Mouse (Mus musculus) Patski (cell line): Measurements from ENCODE around the gene Tnip1. TPM values are rescaled to one million over a fixed set of nuclear protein-coding genes. Genes with fewer than 3 reads are reported as not detected.

Source experiments
- ATAC-seq: fragments of 100-300 bp; one replicate; pipeline ENCODE4 v1.8.0; 2021
- CTCF ChIA-PET: fragments of 350-600 bp; sonication (Branson Sonifier 250); formaldehyde crosslinking; loops from one replicate; lab custom pipeline; 2022; ENCODE audit warnings: inconsistent platforms; lab: Charles Lee
- POLR2A ChIA-PET: fragments of 350-600 bp; sonication (Branson Sonifier 250); formaldehyde crosslinking; loops from one replicate; lab custom pipeline; 2022; ENCODE audit warnings: antibody characterized with exemption, inconsistent platforms; lab: Charles Lee
- DNase-seq: peaks from one replicate; pipeline ENCODE4 v3.0.0-alpha.2; 2011; ENCODE audit warnings: low read depth, low spot score
- H3K27me3 ChIP-seq: fragments of 371-371 bp; one replicate; pipeline ENCODE4 v1.5.1; 2021
- CTCF ChIP-seq: fragments of 100-300 bp; IDR thresholded peaks from one replicate; pipeline ENCODE4 v1.5.1; 2021
- in situ Hi-C: fragments of 300-500 bp; cut with MboI; formaldehyde crosslinking; loops from 3 replicates; pipeline ENCODE4 v1.11.1; 2018; ENCODE audit warnings: low pct_unique_long_range_greater_than_20kb, mixed read lengths
- polyA plus RNA-seq: library from polyadenylated mRNA; unstranded; gene quantifications from one replicate; pipeline ENCODE4 v1.2.3, GENCODE M21; 2021

Gene Tnip1
- polyA plus RNA-seq, 1 experiment from 2014 or later = 53.2 TPM

DNA sequence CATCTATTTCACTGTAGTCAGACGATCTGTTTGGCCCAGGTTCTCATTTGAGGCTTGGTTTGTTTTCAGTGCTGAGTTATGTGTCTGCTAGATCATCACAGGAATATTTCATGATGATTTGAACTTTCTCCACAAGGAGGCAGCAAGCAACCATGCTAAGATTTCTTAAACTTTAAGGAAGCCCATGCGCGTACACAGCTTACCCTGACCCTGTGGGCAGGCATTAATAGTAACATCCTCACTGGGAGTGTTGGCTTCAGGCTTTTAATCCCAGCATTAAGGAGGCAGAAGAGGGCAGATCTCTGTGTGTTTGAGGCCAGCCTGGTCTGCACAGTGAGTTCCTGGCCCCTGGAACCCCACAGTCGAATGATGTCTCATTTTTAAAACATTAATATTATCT, 83.3 kb downstream of the Tnip1 start:
- DNase-seq = peak; percentile 60
- ChIA-PET CTCF (interaction anchor here (0.9 to 14.5 kb wide), 8 partner anchors 11 to 162 kb away, joined by 3 to 149 read pairs (median 6); partner anchors contain the start of gene Gpx3), POLR2A (interaction anchor here (1.0 to 2.7 kb wide), 3 partner anchors 18 to 104 kb away, joined by 3 to 21 read pairs (median 5); no protein-coding TSS in a partner anchor)
- ATAC-seq = no peak
- TF ChIP-seq CTCF = peak; percentile 83
- H3K27me3 ChIP-seq = no peaks in the 10 kb centered on the region
- in situ Hi-C loops = loop anchor here (5.0 to 10.0 kb wide), 3 partner anchors 108 to 275 kb away; partner anchors contain the start of gene Slc36a3

DNA sequence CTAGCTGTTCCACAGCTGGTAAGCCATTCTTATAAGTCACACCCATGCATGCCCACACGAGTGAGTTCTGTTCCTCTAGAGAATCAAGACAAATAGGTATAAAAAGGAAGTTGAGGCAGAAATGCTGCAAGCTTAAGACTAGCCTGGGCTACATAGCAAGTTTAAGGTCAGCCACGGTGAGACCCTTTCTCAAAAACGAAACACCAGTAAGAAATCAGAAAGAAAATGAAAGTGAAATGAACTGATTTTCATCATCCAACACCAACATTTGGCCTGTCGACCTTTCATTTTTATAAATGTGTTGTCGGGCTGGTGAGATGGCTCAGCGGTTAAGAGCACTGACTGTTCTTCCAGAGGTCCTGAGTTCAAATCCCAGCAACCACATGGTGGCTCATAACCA, 83.8 kb downstream of the Tnip1 start:
- in situ Hi-C loops = loop anchor here (5.0 to 10.0 kb wide), 3 partner anchors 108 to 276 kb away; partner anchors contain the start of gene Slc36a3
- ATAC-seq = no peak
- no peak for DNase-seq
- POLR2A ChIA-PET = interaction anchor here (1.5 kb wide), 1 partner anchor 105 kb away, joined by 3 read pairs; no protein-coding TSS in a partner anchor
- CTCF ChIA-PET = interaction anchor here (0.9 to 14.5 kb wide), 6 partner anchors 10 to 105 kb away, joined by 3 to 149 read pairs (median 21); partner anchors contain the start of gene Gpx3
- no peak for TF ChIP-seq CTCF
- H3K27me3 ChIP-seq = no peaks in the 10 kb centered on the region

- ATAC-seq = no peak
- no peaks in the 10 kb centered on the region for H3K27me3 ChIP-seq
- DNase-seq = no peak
- in situ Hi-C loops = loop anchor here (5.0 to 10.0 kb wide), 3 partner anchors 111 to 279 kb away; partner anchors contain the start of gene Slc36a3
- ChIA-PET CTCF (interaction anchor here (6.9 kb wide), 1 partner anchor 108 kb away, joined by 34 read pairs; no protein-coding TSS in a partner anchor), POLR2A (interaction anchor here (0.7 to 1.1 kb wide), 2 partner anchors 52 to 107 kb away, joined by 3 read pairs; no protein-coding TSS in a partner anchor)
- TF ChIP-seq CTCF = no peak
These were observed 86.7 kb downstream of the Tnip1 start for GRCm38 (mm10) chr11:54876031-54876430.

DNA sequence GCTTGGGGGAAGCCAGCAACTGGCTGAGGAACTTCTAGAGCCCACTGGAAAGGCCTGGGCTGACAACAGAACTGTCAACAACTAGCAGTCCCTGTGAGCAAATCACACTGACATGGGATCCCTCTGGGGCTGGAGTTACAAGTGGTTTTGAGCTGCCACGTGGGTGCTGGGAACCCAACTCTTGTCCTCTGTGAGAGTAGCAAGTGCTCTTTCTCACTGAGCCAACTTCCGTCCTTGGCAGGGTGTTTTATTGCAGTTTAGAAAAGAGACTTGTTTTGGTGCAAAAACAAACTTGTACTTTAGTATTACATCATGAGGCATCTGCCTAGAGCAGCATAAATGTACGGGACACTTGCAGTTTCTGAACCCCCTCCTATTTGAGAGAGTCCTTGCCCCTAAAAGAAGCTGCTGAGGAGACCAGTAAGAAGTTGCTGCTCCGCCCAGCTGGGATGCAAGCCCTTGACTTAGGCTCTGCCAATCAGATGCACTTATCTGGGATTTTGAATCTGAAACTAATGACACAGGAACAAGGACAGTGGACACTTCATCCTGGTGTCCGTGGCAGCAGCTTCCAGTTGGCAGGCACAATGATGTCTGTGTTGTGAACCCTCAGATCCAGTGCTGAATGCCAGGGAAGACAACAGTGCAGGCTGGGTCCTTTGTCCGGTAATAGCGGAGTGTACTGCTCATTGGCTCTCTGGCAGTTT, 90.7 kb downstream of the Tnip1 start:
- DNase-seq (no peak), ATAC-seq (no peak)
- H3K27me3 ChIP-seq = no peaks in the 10 kb centered on the region
- ChIA-PET POLR2A (interaction anchor here (1.1 to 1.3 kb wide), 3 partner anchors 10 to 110 kb away, joined by 3 read pairs; no protein-coding TSS in a partner anchor), CTCF (interaction anchor here (0.9 to 1.9 kb wide), 2 partner anchors 9 to 56 kb away, joined by 3 to 9 read pairs; no protein-coding TSS in a partner anchor)
- in situ Hi-C loops = loop anchor here (10.0 kb wide), 1 partner anchor 283 kb away; the partner anchor contains the start of gene Slc36a3
- no peak for TF ChIP-seq CTCF

DNA sequence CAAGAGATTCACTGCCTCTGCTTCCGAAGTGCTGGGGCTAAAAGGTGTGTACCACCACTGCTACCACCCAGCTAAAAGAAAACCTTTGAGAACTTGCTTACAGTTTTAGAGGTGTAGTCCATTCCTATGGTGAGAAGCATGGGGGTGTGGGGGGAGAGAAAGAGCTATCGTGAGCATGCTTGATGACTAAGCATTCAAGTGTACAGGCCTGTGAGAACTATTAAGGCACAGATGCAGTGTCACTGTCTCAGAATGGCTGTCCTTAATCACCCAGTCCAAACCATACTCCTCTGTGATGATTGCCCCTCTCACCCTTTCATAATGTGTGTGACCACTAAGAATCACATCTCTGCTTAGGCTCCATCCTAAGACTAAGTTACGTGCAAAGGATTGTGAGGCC, 93.4 kb downstream of the Tnip1 start:
- ChIA-PET CTCF (interaction anchor here (0.7 to 2.4 kb wide), 2 partner anchors 10 to 59 kb away, joined by 3 to 8 read pairs; no protein-coding TSS in a partner anchor), POLR2A (interaction anchor here (1.0 kb wide), 1 partner anchor 159 kb away, joined by 9 read pairs; no protein-coding TSS in a partner anchor)
- in situ Hi-C loops = loop anchor here (10.0 kb wide), 1 partner anchor 315 kb away; no protein-coding TSS in a partner anchor
- ATAC-seq (no peak), DNase-seq (no peak)
- H3K27me3 ChIP-seq = no peaks in the 10 kb centered on the region
- TF ChIP-seq CTCF = no peak

GRCm38 (mm10) chr11:54868445-54868844, 94.3 kb downstream of the Tnip1 start:
- in situ Hi-C loops = loop anchor here (10.0 kb wide), 1 partner anchor 314 kb away; no protein-coding TSS in a partner anchor

GRCm38 (mm10) chr11:54867903-54868434, 94.7 kb downstream of the Tnip1 start:
- in situ Hi-C loops = loop anchor here (10.0 kb wide), 1 partner anchor 313 kb away; no protein-coding TSS in a partner anchor

More at GRCm38 (mm10) chr11:54868445-54868844, 94.3 kb downstream of the Tnip1 start:
- POLR2A ChIA-PET = interaction anchor here (1.0 kb wide), 1 partner anchor 160 kb away, joined by 9 read pairs; no protein-coding TSS in a partner anchor
- ATAC-seq (no peak), DNase-seq (no peak)
- CTCF ChIA-PET = interaction anchor here (0.7 to 2.4 kb wide), 2 partner anchors 10 to 60 kb away, joined by 3 to 8 read pairs; no protein-coding TSS in a partner anchor
- H3K27me3 ChIP-seq = no peaks in the 10 kb centered on the region
- no peak for TF ChIP-seq CTCF

DNA sequence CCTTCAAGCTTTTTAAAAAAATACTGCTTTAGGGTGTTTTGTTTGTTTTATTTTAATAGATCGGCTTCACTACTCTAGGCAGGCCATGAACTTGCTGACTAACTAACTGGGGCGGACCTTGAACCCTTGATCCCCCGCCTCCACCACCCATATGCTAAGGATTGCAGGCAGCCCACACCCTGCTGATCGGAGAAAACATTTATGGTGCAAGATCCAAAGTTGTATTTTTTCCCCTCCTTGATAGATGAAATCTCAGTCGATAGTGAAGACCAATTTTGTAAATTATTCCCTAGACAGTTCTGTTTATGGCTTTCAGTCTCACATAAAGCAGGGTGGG, 95.7 kb downstream of the Tnip1 start:
- DNase-seq = no peak
- CTCF ChIA-PET = interaction anchor here (2.4 kb wide), 1 partner anchor 61 kb away, joined by 8 read pairs; no protein-coding TSS in a partner anchor

More at GRCm38 (mm10) chr11:54867903-54868434, 94.7 kb downstream of the Tnip1 start:
- CTCF ChIA-PET = interaction anchor here (2.4 kb wide), 1 partner anchor 60 kb away, joined by 8 read pairs; no protein-coding TSS in a partner anchor
- TF ChIP-seq CTCF = no peak
- ATAC-seq = no peak
- DNase-seq = no peak
- POLR2A ChIA-PET = no interaction called here
- no peaks in the 10 kb centered on the region for H3K27me3 ChIP-seq

DNA sequence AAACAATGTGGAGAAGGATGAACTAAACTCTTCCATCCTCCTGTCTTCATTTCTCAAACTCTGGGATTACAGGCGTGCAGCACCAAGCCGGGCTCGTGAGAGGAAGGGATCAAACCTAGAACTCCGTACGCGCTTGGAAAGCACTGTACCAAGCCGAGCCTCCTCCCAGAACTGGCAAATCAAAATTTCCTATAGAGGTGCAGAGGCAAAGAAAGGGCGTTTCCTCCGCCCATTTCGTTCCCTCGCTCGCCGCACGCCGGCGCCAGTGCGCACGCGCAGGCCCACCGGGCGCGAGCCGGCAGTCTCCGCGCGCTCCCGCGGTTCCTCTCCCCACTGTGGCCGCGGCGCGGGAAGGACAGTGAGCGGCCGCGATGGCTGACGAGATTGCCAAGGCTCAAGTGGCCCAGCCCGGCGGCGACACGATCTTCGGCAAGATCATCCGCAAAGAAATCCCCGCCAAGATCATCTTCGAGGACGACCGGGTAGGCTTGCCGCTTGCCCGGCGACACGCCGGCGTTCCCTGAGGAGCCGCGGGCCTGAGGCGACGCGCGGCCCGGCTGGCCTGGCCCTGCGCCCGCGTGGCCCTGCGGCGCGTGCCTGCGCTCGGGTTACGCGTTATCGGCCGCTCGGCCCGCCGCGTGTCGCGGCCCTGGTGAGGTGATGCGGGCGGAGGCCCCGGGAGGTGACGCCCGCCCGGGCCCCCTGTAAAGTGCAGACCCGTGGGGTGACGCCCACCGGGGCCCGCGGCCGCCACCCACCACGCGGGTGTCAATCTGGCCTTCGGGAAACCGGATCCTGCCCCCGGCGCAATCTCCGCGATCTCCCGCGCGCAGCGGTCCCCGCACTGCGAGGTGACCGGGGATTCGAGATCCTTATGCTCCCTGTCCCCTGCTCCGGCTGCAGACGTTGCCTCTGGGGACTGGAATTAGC, 96.3 kb downstream of the Tnip1 start, which contains the start of gene Hint1:
Gene Hint1 (plus strand): TSS at position 265 of the 930 bp plus-strand sequence.
- no peak for TF ChIP-seq CTCF
- POLR2A ChIA-PET = no interaction called here
- in situ Hi-C loops = loop anchor here (10.0 kb wide), 1 partner anchor 312 kb away; no protein-coding TSS in a partner anchor
- ATAC-seq = peak; percentile 72
- no peaks in the 10 kb centered on the region for H3K27me3 ChIP-seq
- CTCF ChIA-PET = interaction anchor here (0.7 kb wide), 1 partner anchor 80 kb away, joined by 3 read pairs; no protein-coding TSS in a partner anchor
- peak; percentile 43 for DNase-seq

More for the DNA sequence above, 95.7 kb downstream of the Tnip1 start:
- no peak for TF ChIP-seq CTCF
- ATAC-seq = no peak
- in situ Hi-C loops = loop anchor here (10.0 kb wide), 1 partner anchor 312 kb away; no protein-coding TSS in a partner anchor
- POLR2A ChIA-PET = no interaction called here
- H3K27me3 ChIP-seq = no peaks in the 10 kb centered on the region
